Mouse (Mus musculus): ENCODE results near the gene Enpp6.

Enpp6 gene

DNA sequence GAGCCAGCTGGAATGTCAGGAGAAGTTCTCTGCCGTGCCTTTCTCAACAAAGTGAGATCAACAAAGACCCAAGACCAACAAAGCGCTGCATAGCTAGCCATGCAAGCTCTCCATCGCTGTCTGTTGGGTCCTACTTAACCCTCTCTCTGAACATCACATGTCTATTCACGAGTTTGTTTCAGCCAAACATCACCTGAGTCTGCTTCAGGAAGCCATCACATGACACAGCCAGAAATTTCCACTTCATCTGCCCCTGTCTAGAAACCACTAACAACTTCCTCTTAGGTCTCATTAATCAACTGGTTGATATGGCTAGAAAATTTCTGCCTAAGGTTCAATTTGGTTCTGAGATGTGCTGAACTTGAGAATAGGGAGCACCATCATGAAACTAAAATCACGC is 85.3 kb downstream of the Enpp6 start:
- no peak for DNase-seq

GRCm38 (mm10) chr8:47075941-47076555 is 89.4 kb downstream of the Enpp6 start:
- no peak for DNase-seq

- no peak for DNase-seq
These were observed 93.3 kb downstream of the Enpp6 start for GRCm38 (mm10) chr8:47080037-47080436.

- peak in 1 of 2 experiments; percentile 7 for DNase-seq
These were observed 95.7 kb downstream of the Enpp6 start for GRCm38 (mm10) chr8:47082201-47083027.

GRCm38 (mm10) chr8:47090021-47090420 is 103.3 kb downstream of the Enpp6 start:
- no peak for DNase-seq

DNA sequence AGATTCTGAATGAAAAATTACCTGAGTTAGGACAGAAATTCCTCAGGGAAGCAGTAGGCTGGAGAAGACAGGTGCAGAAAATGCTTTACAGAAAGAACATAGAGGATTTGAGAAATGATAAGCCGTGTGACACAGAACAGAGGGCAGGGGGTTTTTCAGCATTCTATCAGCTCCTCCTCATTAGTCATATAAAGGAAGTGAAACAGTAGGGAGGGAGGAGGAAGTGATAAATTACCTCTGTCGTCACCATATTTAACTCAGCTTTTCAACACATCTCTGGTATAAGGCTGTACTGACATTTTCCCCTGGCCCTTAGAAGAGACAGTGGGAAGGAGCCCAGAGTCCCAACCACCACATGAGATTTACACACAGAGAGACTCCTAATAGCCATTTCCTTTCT is 118.9 kb downstream of the Enpp6 start:
- no peak for DNase-seq

DNA sequence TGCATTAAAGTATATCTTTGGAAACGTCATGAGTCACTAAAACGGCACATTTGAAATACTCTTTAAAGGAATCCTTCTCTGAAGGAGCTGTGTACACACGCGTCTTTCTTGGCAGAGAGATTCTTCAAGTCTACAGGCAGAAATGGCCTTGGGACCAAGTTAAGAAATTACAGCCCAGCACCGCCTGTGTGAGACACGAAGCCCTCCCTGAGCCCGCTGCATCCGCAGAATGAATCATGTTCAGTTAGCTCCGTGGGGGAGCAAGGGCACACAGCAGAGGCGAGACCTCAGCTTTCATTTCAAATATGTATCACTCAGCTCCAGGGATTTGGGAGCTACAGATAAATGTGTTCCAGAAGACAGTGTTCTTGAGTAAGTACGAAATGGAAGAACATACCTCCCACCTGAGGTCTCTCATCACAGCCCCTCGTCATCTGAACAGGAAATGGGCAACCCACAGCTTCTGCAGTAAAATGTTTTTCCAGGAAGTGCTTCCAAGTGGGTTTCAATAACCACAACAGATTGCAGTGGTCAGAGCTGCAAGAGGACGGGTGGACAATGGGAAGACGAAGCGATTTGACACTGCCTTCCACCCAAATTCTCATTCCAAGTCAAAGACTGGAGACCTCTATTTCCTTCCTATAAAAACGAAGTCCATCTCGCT is 127.6 kb downstream of the Enpp6 start:
- DNase-seq: no peak

- DNase-seq: no peak
These were observed 130.6 kb downstream of the Enpp6 start for GRCm38 (mm10) chr8:47117336-47117735.

- DNase-seq: no peak
These were observed 133.2 kb downstream of the Enpp6 start for GRCm38 (mm10) chr8:47119895-47120294.

GRCm38 (mm10) chr8:47128859-47129258 is 142.2 kb downstream of the Enpp6 start:
- no peak for DNase-seq

DNA sequence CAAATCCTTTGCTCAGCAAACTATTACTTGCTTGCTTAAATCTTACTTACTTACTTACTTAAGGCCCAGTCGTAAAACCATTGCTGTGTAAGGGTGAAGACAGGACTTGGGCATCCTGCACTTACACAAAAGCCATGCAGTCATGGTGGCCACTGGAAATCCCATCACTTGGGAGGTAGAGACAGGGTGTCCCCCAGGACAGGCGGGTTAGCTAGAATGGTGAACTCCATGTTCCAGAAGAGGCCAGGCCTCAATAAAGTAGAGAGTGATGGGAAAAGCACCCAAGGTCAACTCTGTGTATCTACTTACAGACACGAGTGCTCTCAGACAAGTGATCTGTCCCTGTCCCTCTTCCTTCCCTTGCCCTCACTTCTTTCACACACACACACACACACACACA is 146.7 kb downstream of the Enpp6 start:
- no peak for DNase-seq

GRCm38 (mm10) chr8:47134736-47135135 is 148.0 kb downstream of the Enpp6 start:
- DNase-seq: no peak

DNA sequence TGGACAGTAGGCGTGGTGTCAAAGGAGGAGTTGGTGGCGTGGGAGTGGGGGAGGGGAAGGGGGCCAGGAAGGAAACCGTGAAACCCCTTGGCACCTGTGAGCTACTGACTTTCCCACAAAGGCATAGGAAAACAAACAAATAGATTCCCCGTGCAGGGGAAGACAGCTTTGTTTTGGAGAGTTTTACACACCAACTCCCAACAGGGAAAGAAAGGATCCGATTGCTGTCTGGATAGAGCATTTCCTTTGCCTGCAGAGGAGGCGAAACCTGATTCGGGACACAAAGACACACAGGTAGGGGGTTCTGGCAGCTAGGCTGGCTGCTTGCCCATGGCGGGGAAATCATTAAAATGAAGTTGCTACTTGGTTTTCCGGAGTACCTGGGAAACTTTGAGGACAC is 148.9 kb downstream of the Enpp6 start:
- DNase-seq: peak; percentile 7 to 27

DNA sequence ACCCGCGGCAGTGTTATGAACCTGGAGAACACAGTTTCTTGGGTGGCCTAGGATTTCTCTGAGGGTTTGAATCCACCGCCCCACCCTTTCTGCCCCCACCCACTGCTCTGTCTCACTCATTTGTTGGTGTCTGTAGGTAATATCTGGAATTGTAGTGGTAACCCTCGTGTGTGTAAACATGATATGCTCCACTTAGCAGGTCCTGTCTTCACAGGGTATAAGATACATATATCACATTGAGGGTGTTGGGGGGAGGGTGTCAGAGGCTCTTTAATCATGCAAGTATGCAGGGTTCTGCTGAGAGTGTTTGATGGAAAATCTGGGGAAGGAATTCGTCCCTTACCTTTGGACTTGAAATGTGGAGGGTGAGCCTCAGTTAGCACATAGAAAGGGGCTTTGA is 149.4 kb downstream of the Enpp6 start:
- DNase-seq: no peak

DNA sequence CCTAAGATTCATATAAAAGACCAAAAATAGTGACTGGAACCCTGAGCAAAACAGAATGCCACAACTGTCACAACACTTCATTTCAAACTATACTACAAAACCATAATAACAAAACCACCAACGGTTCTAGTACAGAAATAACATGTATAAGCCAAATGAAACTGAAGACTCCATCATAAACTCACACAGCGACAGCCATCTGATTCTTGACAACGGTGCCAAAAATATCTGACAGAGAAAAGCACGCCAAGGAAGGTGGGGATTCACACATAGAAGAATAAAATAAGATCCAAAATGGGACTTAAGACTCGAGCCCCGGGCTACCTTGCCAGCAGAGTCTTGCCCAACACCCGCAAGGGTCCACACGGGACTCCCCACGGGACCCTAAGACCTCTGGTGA is 158.6 kb downstream of the Enpp6 start:
- no peak for DNase-seq
